24 mouse cellular contexts compared by ENCODE assay signal in the genomic region with DNA sequence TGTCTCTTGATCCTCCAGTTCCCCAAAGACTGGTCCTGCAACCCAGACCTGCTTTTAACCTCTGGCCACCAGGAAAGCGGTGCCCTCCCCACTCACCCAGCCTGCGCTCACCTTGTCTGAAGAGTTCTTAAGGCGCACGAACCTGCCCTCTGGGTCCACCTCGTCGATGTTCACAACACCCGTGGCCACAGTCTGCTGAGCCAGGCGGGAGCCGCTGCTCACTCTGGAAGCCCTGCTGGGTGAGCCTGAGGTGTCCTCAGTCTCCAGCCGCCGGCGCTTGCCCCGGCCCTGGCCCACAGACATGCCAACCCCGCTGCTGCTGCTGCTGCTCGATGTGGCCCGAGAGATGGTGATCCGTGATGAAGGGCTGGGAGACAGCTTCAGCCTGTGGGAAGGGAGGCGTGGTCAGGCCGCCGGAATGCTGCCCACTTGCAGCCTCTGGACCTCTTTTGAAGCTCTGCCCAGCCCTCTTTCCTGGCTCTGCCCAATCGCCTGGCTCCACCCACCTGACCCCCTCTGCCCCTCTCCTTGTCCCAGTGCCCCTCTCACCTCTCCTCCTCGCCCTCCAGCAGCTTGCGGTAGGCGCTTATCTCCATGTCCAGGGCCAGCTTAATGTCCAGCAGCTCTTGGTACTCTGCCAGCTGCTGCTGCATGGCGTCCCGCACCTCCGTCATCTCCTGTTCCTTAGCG. TPM values are rescaled to one million over a fixed set of nuclear protein-coding genes. Genes with fewer than 3 reads are reported as not detected.
DNase-seq lines count a peak whose midpoint lies in the region; ATAC-seq lines count a peak whose summit lies in the region.
"Had no signal": no experiment of that assay in that cellular context is flagged by ENCODE, and none has a peak within 500 bp of the region (broad histone marks: within the 10 kb centered on the region; RNA-seq: fewer than 3 reads in every experiment).

No protein-coding gene starts in this region.

- intact Hi-C loops in heart, postnatal 36 days (cut with DNase I) = loop anchor here (10.0 kb wide), 1 partner anchor 591 kb away; the partner anchor contains the start of gene Ncln

- WGBS in heart, embryonic 15.5 days = 73% methylated on average over 28 of the region's 28 CpGs

- H3K9me3 ChIP-seq in heart, embryonic 15.5 days (replicated peaks) = no peaks in the 10 kb centered on the region
- H3K9me3 ChIP-seq: embryonic facial prominence, embryonic 12.5 days; hindbrain, embryonic 15.5 days had no signal

- H3K4me2 ChIP-seq in heart, embryonic 15.5 days = no peak overlapping the region
- H3K4me2 ChIP-seq: embryonic facial prominence, embryonic 12.5 days; hindbrain, embryonic 15.5 days had no signal

- no peak overlapping the region for H3K9ac ChIP-seq in heart, embryonic 15.5 days
- H3K9ac ChIP-seq: embryonic facial prominence, embryonic 12.5 days; hindbrain, embryonic 15.5 days had no signal

- 0 out of 2 replicates have a peak overlapping the region, but pooled peaks have one; percentile 24 for H3K27ac ChIP-seq in heart, embryonic 15.5 days
- H3K27ac ChIP-seq: embryonic facial prominence, embryonic 12.5 days; hindbrain, embryonic 15.5 days had no signal

- no peak overlapping the region for H3K4me3 ChIP-seq in heart, embryonic 15.5 days
- H3K4me3 ChIP-seq: embryonic facial prominence, embryonic 12.5 days; hindbrain, embryonic 15.5 days had no signal

- peaks cover 55% of the 10 kb centered on the region for H3K36me3 ChIP-seq in heart, embryonic 15.5 days

- no peak for ATAC-seq in heart, embryonic 15.5 days (replicated peaks; ENCODE audit: insufficient number of reproducible peaks, insufficient read depth, low FRiP score, low read depth)
- ATAC-seq in CD4-positive, CD25-positive, alpha-beta regulatory T cell, adult 4 months = no peak
- ATAC-seq: forebrain, embryonic 14.5 days had no signal

- no peaks in the 10 kb centered on the region for H3K27me3 ChIP-seq in heart, embryonic 15.5 days
- H3K27me3 ChIP-seq: CH12.LX; embryonic facial prominence, embryonic 12.5 days; hindbrain, embryonic 15.5 days had no signal

- H3K4me1 ChIP-seq in heart, embryonic 15.5 days (replicated peaks) = peaks cover 19% of the 10 kb centered on the region

- peak; percentile 66 for DNase-seq in cerebellum, adult 11-12 months
- no peak for DNase-seq in cerebellum, adult 11 months
- no peak for DNase-seq in heart, postnatal 36 days
- DNase-seq in ovary, adult 18-20 months (ENCODE audit: low spot score) = peak; percentile 21
- no peak for DNase-seq in ovary, postnatal 10 days (ENCODE audit: low spot score)
- DNase-seq: cerebellum, postnatal 14 days; gastrocnemius, postnatal 14 days; heart, adult 18-20 months; kidney, postnatal 14 days; left cerebral cortex, postnatal 4 days; midbrain, embryonic 14.5 days; retina, postnatal 1 day; right cerebral cortex, postnatal 25 days; spleen, adult 18-20 months; thymus, postnatal 25 days had no signal

RNA-seq across cellular contexts. Expression of gene Timm13, which starts 3.4 kb away (rescaled TPM):
- polyA plus RNA-seq in heart, embryonic 15.5 days (2015; fragmentation: Nextera tagmentation; extraction: Ambion mirVana) = 269 and 299 TPM in 2 replicates
- 100 to 1,000 TPM; 129 to 145 TPM for total RNA-seq in heart, postnatal 36 days (2021)
- 100 to 1,000 TPM; 212 to 257 TPM for polyA plus RNA-seq in CD4-positive, CD25-positive, alpha-beta regulatory T cell, adult 4 months (2017; shearing (Covaris generic))

RNA-seq across cellular contexts. Expression of gene Lmnb2, which starts 13.9 kb away (rescaled TPM):
- polyA plus RNA-seq in heart, embryonic 15.5 days (2015; fragmentation: Nextera tagmentation; extraction: Ambion mirVana) = 22.0 and 32.1 TPM in 2 replicates
- total RNA-seq in heart, postnatal 36 days (2021) = 1 to 10 TPM; 3.6 to 4.9 TPM
- polyA plus RNA-seq in CD4-positive, CD25-positive, alpha-beta regulatory T cell, adult 4 months (2017; shearing (Covaris generic)) = 1 to 10 TPM; 3.3 to 4.7 TPM

RNA-seq across cellular contexts. Expression of gene Gadd45b, which starts 25.7 kb away (rescaled TPM):
- polyA plus RNA-seq in heart, embryonic 15.5 days (2015; fragmentation: Nextera tagmentation; extraction: Ambion mirVana) = 30.8 and 34.1 TPM in 2 replicates
- 10 to 100 TPM; 11.0 to 18.7 TPM for total RNA-seq in heart, postnatal 36 days (2021)
- 10 to 100 TPM; 25.3 to 38.9 TPM for polyA plus RNA-seq in CD4-positive, CD25-positive, alpha-beta regulatory T cell, adult 4 months (2017; shearing (Covaris generic))

RNA-seq across cellular contexts. Expression of gene Tmprss9, which starts 32.5 kb away (rescaled TPM):
- polyA plus RNA-seq in heart, embryonic 15.5 days (2015; fragmentation: Nextera tagmentation; extraction: Ambion mirVana) = 0.04 TPM in 1 of 2 replicates, not detected in the other
- not detected for total RNA-seq in heart, postnatal 36 days (2021)
- polyA plus RNA-seq in CD4-positive, CD25-positive, alpha-beta regulatory T cell, adult 4 months (2017; shearing (Covaris generic)) = not detected
- total RNA-seq: heart, adult 18-20 months; hematopoietic stem cell, adult 5-6 weeks; megakaryocyte-erythroid progenitor cell, adult 5-6 weeks had no signal
- polyA plus RNA-seq: lung, embryonic 16.5 days; midbrain, embryonic 14.5 days had no signal

RNA-seq across cellular contexts. Expression of gene Sppl2b, which starts 49.1 kb away (rescaled TPM):
- polyA plus RNA-seq in heart, embryonic 15.5 days (2015; fragmentation: Nextera tagmentation; extraction: Ambion mirVana) = 23.1 and 32.5 TPM in 2 replicates
- total RNA-seq in heart, postnatal 36 days (2021) = 10 to 100 TPM; 15.6 to 19.1 TPM
- 10 to 100 TPM; 12.2 to 22.2 TPM for polyA plus RNA-seq in CD4-positive, CD25-positive, alpha-beta regulatory T cell, adult 4 months (2017; shearing (Covaris generic))

Comparison
In these comparisons a context has a peak if more than half of its experiments do, and no peak if none do; other contexts are left out.
1. DNase-seq: peak in cerebellum, adult 11-12 months (single experiment) and ovary, adult 18-20 months (single experiment); none in cerebellum, adult 11 months (single experiment), heart, postnatal 36 days (0 of 2) and ovary, postnatal 10 days (single experiment).